Mouse (Mus musculus) lung, adult 2 months (tissue): ENCODE measurements at regions not wholly inside any gene's neighbourhood (a gene's known extent, or its start where the extent isn't known, plus 50 kb on each side); places are given as distances from the start of the nearest gene placed in this dataset.

Source experiments
- DNase-seq: peaks from one replicate; pipeline ENCODE4 v3.0.0; 2022
- H3K4me1 ChIP-seq: fragments of 200-500 bp; 2 replicates; pipeline ENCODE4 v1.6.1; 2011; ENCODE audit warnings: low read length; ENCODE audit not compliant: control insufficient read depth, insufficient read depth
- H3K4me3 ChIP-seq: fragments of 200-500 bp; replicated peaks from 2 replicates; pipeline ENCODE3; 2011; ENCODE audit warnings: low read depth, mild to moderate bottlenecking, control low read depth, low read length; ENCODE audit errors: extremely low read depth
- CTCF ChIP-seq: fragments of 200-500 bp; IDR thresholded peaks from 2 replicates; pipeline ENCODE4 v1.5.1; 2011; ENCODE audit warnings: mild to moderate bottlenecking, low read length, control low read depth; ENCODE audit not compliant: insufficient read depth
- POLR2A ChIP-seq: fragments of 200-500 bp; IDR thresholded peaks from 2 replicates; pipeline ENCODE4 v1.6.1; 2011; ENCODE audit warnings: low read depth, mild to moderate bottlenecking, control low read depth, low read length, borderline replicate concordance; ENCODE audit errors: extremely low read depth
- WGBS: fragments of 180-500 bp; shearing (Covaris S2); methylation state at CpG from one replicate; pipeline ENCODE4 v1.1.7; 2018; 5-methylcytosine and 5-hydroxymethylcytosine counted together

DNA sequence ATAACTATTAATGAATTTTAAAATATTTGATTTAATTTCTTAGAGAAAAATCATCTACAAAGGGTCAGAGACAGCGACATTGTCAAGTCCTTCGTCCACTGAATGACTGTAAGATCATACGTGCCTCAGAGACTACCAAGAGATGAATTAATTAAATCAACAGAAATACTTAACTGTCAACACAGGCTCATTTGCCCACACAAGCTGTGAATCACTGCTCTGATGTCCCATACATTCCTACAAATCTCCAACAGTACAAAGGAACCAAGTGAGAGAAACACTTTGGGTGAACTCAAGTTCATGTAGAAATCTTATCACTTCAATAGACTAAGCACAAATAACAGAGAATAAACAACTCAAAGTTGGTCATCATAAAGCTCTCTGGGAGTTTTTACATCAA is 471.4 kb upstream of the Map3k7 start:
- Histone ChIP-seq H3K4me3 (no peak overlapping the region), H3K4me1 (no peaks in the 10 kb centered on the region)
- no peak for TF ChIP-seq POLR2A
- no peak for TF ChIP-seq CTCF
- 87% methylated on average over 3 of the region's 3 CpGs for WGBS
- no peak for DNase-seq

DNA sequence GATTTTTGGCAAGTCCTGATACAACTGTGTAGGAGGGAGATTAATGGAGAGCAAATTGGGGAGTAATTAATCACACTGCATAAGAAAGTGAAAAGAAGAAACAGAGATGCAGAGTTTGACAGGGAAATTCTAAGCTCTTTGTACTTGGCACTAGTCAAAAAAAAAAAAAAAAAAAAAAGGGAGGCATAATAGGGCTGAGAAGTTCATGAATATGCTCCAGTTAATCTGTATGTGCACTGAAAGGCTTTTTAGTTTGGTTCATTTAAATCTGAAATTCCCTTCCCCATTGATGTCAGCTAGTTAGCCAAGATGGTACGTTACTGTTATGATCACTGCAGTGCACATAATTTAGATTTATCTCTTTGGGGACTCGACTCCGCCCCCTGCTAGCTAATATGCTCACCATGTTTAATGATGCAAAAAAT is 470.8 kb upstream of the Map3k7 start:
- Histone ChIP-seq H3K4me1 (no peaks in the 10 kb centered on the region), H3K4me3 (no peak overlapping the region)
- no peak for DNase-seq
- 71% methylated on average over 3 of the region's 3 CpGs for WGBS
- no peak for TF ChIP-seq CTCF
- TF ChIP-seq POLR2A = no peak

DNA sequence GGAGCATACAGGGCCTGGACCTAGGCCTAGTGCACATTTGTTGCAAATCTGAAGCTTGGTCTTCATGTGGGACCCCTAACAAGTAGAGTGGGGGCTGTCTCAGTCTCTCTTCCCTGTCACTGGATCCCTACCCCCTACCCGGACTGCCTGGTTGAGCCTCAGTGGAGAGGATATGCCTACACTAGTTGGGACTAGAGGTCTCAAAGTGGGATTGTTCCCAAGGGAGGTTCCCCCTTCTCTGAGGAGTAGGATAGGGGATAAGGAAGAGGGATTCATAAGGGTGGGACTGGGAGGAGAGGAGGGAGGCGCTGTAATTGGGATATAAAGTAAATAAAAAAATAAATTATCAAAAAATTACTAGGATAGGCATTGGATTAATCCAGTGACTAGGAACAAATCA is 464.0 kb upstream of the Map3k7 start:
- 95% methylated on average over 2 of the region's 2 CpGs for WGBS
- DNase-seq = no peak
- TF ChIP-seq POLR2A (no peak), CTCF (no peak)
- no peak overlapping the region for H3K4me3 ChIP-seq
- H3K4me1 ChIP-seq = no peaks in the 10 kb centered on the region

DNA sequence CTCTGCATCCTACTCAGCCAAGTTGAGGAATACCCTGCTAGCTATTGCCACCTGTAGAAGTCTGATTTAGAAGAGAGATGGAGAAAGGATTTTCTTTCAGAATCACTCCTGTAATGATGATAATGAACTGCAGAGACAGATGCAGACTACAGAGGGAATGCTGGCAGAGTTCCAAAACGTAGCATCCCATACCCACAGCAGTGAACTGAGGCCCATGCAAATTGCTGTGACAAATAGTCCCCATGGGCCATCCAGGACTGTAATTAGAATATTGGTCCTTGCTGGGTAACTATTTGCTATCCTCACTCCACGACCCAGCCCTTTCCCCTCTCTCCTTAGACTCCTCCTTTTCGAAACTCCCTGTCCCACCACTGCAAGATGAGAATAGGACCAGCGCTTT is 463.5 kb upstream of the Map3k7 start:
- 76% methylated on average over 4 of the region's 4 CpGs for WGBS
- no peak overlapping the region for H3K4me3 ChIP-seq
- no peak for DNase-seq
- TF ChIP-seq POLR2A = no peak
- TF ChIP-seq CTCF = no peak
- no peaks in the 10 kb centered on the region for H3K4me1 ChIP-seq

DNA sequence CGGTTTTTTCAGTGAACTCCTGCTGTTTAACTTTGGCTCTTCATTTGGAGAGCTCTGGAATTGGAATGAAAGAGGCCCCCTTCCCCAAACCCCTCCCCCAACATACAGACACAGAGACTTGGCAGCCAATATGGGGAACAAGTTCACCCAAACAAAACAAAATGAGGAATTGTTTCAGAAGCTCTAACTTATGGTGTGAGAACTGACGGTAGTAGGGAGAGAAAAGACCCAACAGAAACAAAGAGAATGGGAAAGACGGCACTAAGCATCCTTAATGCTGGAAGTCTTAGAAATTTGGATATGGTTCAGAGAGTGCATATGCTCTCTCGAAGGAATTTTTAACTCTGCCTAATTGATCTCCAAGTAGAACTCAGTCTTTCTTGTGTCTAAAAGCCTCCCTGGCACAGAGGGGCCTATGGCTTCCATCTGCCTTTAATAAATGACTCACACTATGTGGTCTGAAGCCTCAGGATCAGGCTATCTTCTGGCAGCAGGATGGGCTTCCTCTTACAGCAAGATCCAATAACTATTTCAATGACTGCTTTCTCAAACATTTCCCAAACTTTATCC is 438.2 kb upstream of the Map3k7 start:
- TF ChIP-seq POLR2A = no peak
- Histone ChIP-seq H3K4me3 (no peak overlapping the region), H3K4me1 (no peaks in the 10 kb centered on the region)
- 45% methylated on average over 4 of the region's 4 CpGs for WGBS
- DNase-seq = no peak

DNA sequence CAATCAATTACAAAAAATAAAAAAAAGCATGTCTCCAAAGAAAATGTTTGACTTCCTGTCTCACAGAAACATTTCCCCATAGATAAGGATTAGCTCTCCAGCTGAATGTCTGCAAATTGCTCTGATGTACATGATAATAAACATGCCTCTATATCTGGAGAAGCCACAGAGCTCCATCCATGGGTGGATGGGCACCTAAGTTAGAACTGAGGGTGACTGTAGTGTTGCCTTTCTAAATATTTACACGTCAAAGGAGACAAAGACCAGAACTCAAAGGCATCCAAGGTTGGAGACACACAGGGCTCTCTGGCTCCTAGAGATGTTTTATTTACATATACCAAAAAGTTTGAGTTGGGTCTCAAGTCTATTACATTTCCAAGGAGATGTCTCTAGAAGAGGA is 427.1 kb upstream of the Map3k7 start:
- H3K4me1 ChIP-seq = no peaks in the 10 kb centered on the region
- 39% methylated on average over 1 of the region's 1 CpGs for WGBS
- H3K4me3 ChIP-seq = no peak overlapping the region
- TF ChIP-seq CTCF = no peak
- no peak for TF ChIP-seq POLR2A
- no peak for DNase-seq

DNA sequence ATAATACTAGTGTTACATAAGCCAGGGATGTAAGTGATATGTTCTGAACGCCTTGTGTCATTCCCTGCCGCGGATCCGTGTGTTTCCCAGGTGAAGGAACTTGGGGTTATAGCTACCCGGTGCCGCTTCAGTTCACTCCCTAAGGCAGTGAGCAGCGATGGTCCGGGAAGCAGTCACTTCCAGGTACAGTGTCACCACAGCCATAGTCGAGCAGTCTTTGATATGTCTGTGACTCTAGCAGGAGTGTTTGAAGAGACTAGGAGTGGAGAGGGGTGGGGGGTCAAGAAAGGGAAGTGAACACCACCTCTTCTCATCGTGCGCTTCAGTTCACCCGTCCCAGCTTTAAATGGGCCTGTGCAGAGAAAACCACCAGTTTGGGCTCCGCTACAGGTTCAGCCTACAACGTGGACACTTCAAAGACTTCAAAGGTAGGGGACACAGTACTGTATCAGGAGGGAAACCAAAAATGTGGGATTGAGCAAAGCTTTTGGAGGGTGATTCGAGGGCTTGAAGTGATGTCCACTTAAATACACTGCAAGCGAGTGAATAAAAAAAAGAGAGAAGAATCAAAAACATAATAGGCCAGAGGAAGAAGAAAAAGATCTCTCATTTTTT is 410.0 kb upstream of the Map3k7 start:
- Histone ChIP-seq H3K4me1 (no peaks in the 10 kb centered on the region), H3K4me3 (no peak overlapping the region)
- TF ChIP-seq POLR2A (no peak), CTCF (no peak)
- WGBS = 75% methylated on average over 16 of the region's 16 CpGs
- DNase-seq = no peak

DNA sequence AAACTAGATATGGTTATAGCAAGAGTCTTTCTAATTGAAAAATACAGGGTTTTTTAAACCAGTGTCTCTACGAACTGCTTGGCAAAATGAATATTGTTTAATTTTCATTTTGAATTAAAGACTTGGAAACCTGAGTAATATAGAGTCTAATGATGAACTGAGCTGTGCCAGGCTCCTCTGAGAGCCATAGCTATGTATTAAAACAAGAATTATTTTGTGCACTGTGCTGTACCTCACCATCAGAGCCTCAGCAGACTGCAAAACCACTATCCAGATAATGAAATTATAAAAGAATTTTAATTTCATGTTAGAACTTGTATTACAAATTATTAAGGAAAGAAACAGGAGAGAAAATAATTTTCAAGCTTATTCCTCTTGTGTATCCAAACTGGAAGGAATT is 408.8 kb upstream of the Map3k7 start:
- TF ChIP-seq POLR2A (no peak), CTCF (no peak)
- no peak for DNase-seq
- 84% methylated on average over 1 of the region's 1 CpGs for WGBS
- no peaks in the 10 kb centered on the region for H3K4me1 ChIP-seq
- H3K4me3 ChIP-seq = no peak overlapping the region

DNA sequence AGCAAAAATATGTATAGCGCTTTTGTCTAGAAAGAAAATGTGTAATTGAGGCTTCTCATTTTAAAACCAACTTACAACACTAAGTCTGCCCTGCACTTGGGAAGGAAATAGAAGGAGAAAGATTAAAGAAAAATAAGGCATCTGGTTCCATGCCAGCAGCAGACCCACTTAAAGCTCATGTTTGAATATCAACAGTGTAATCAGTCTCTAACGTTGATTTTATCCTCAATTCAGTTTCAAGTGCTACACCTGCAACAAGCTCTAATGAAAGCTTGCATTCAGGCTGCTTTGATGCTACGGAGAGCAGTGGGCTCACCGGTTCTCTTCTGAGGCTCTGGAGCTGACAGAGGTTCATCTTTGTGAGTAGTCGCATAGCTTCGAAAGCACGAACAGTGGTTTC is 406.6 kb upstream of the Map3k7 start:
- TF ChIP-seq POLR2A (no peak), CTCF (no peak)
- DNase-seq = no peak
- H3K4me3 ChIP-seq = no peak overlapping the region
- H3K4me1 ChIP-seq = no peaks in the 10 kb centered on the region
- 73% methylated on average over 7 of the region's 7 CpGs for WGBS

DNA sequence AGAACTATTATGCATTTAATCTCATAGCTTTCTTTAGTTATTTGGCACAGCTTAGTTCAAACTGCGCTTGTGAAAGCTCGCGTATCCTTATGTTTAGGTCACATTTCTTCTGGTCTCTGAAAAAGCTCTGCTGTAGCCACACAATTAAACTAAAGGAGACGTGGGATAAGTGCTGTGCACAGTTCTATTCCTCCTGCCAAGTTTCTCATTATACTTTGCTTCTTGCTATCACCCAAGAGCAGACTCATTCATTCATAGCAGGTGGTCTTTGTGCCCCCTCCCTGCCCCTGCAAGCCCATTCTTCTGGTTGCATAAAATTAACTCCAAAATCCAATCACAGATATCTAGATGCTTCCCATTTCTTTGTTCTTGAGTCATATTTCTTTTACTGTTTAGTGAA is 403.6 kb upstream of the Map3k7 start:
- Histone ChIP-seq H3K4me1 (no peaks in the 10 kb centered on the region), H3K4me3 (no peak overlapping the region)
- TF ChIP-seq CTCF (no peak), POLR2A (no peak)
- WGBS = 90% methylated on average over 4 of the region's 4 CpGs
- no peak for DNase-seq

DNA sequence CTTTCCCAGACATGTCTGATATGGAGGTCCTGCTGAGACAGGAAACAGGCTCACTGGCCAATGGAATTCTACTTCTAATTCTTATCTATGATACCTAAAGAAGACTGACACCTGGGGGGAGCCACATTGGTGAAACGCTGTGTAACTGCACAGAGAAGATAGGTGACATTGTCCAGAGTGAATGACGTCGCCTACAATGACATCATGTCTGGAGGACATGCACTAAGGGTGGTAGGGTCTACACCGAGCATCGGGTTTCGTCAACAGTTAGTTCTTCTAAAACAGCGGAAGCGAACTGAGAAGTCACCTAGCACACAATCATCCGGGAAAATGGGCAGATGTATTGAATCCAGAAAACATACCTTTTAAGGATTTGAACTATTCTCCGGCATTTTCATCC is 402.7 kb upstream of the Map3k7 start:
- TF ChIP-seq CTCF (no peak), POLR2A (no peak)
- WGBS = 91% methylated on average over 10 of the region's 10 CpGs
- no peak overlapping the region for H3K4me3 ChIP-seq
- no peaks in the 10 kb centered on the region for H3K4me1 ChIP-seq
- no peak for DNase-seq
